Mouse (Mus musculus) frontal cortex, adult 2 months (tissue): ENCODE results near the gene Pigz. TPM values are rescaled to one million over a fixed set of nuclear protein-coding genes. Genes with fewer than 3 reads are reported as not detected.

Experiments
- DNase-seq, 2 experiments: peaks; one replicate each; pipeline ENCODE4 v3.0.0; 2022; ENCODE audit warnings: low spot score in 1 of 2; ENCODE audit errors: extremely low spot score in 1 of 2
- polyA plus RNA-seq: library from polyadenylated mRNA; depleted of rRNA; stranded (reverse); fragments of >200 nt; gene quantifications from 2 replicates; pipeline ENCODE4 v1.2.3, GENCODE M21; 2012; rRNA removed

Gene Pigz
- polyA plus RNA-seq, 1 experiment = 8.8 TPM

GRCm38 (mm10) chr16:31992039-31992438 lies 58.4 kb downstream of the Pigz start:
- no peak for DNase-seq

- DNase-seq = no peak
Observed at GRCm38 (mm10) chr16:31993195-31993594, 59.5 kb downstream of the Pigz start.

- DNase-seq = no peak
Observed at GRCm38 (mm10) chr16:31993946-31994345, 60.3 kb downstream of the Pigz start.

Other genes starting within 250 kb of the Pigz start
- 0.48 and 0.62 TPM in 2 replicates for gene Meltf, start 55.0 kb upstream of the Pigz start, polyA plus RNA-seq
- 75.0 and 89.4 TPM in 2 replicates for gene 0610012G03Rik, start 14.6 kb downstream of the Pigz start, polyA plus RNA-seq
- gene Ncbp2, start 14.7 kb downstream of the Pigz start, polyA plus RNA-seq = 80.2 and 105 TPM in 2 replicates
- 20.6 and 20.7 TPM in 2 replicates for gene Senp5, start 69.4 kb downstream of the Pigz start, polyA plus RNA-seq
- gene Pak2, start 145.5 kb downstream of the Pigz start, polyA plus RNA-seq = 17.4 and 18.7 TPM in 2 replicates
- 29.8 and 30.9 TPM in 2 replicates for gene Pigx, start 165.9 kb downstream of the Pigz start, polyA plus RNA-seq
- 54.8 and 63.1 TPM in 2 replicates for gene Cep19, start 165.9 kb downstream of the Pigz start, polyA plus RNA-seq
- gene Nrros, start 231.7 kb downstream of the Pigz start, polyA plus RNA-seq = 5.7 and 6.9 TPM in 2 replicates
- not detected in 2 replicates for gene Bex6, start 246.0 kb downstream of the Pigz start, polyA plus RNA-seq